Comparison of ENCODE assay signal across 18 mouse cellular contexts in genomic region chr5:111697996-111698395, GRCm38 (mm10). TPM values are rescaled to one million over a fixed set of nuclear protein-coding genes. Genes with fewer than 3 reads are reported as not detected.
"Had no signal": no experiment of that assay in that cellular context is flagged by ENCODE, and none has a peak within 500 bp of the region (broad histone marks: within the 10 kb centered on the region; RNA-seq: fewer than 3 reads in every experiment).

No protein-coding gene starts in this region.

- H3K36me3 ChIP-seq: limb, embryonic 13.5 days; liver, embryonic 15.5 days; lung, embryonic 15.5 days; midbrain, embryonic 12.5 days; stomach, embryonic 15.5 days had no signal

- H3K4me1 ChIP-seq: stomach, embryonic 15.5 days had no signal

- H3K4me3 ChIP-seq: limb, embryonic 13.5 days; liver, embryonic 15.5 days; lung, embryonic 15.5 days; midbrain, embryonic 12.5 days; stomach, embryonic 15.5 days had no signal

- H3K27me3 ChIP-seq: lung, embryonic 15.5 days; stomach, embryonic 15.5 days had no signal

- H3K9ac ChIP-seq: limb, embryonic 13.5 days; liver, embryonic 15.5 days; lung, embryonic 15.5 days; midbrain, embryonic 12.5 days; stomach, embryonic 15.5 days had no signal

- H3K9me3 ChIP-seq: limb, embryonic 13.5 days; liver, embryonic 15.5 days; lung, embryonic 15.5 days; megakaryocyte, embryonic 14.5 days; midbrain, embryonic 12.5 days; stomach, embryonic 15.5 days had no signal

- DNase-seq: kidney, adult 18-20 months; kidney, postnatal 10 days; left cerebral cortex, postnatal 4 days; lung, postnatal 14 days; right cerebral cortex, postnatal 14 days had no signal

- H3K4me2 ChIP-seq: limb, embryonic 13.5 days; liver, embryonic 11.5 days; liver, embryonic 15.5 days; lung, embryonic 15.5 days; midbrain, embryonic 12.5 days; stomach, embryonic 15.5 days had no signal

- H3K27ac ChIP-seq: limb, embryonic 13.5 days; liver, embryonic 15.5 days; lung, embryonic 15.5 days; macrophage; midbrain, embryonic 12.5 days; stomach, embryonic 15.5 days had no signal

- ATAC-seq: midbrain, embryonic 16.5 days had no signal

RNA-seq across cellular contexts. Expression of gene Gm26897, which starts 35.7 kb away (rescaled TPM):
- polyA plus RNA-seq: kidney, embryonic 14.5 days; large intestine, adult 2 months; limb, embryonic 13.5 days; liver, embryonic 11.5 days; liver, embryonic 15.5 days; lung, embryonic 15.5 days; macrophage; midbrain, embryonic 12.5 days; midbrain, embryonic 16.5 days; neural tube, embryonic 14.5 days; spleen, adult 2 months; stomach, embryonic 15.5 days had no signal
